Mouse (Mus musculus) forebrain, embryonic 13.5 days (tissue): ENCODE measurements around the gene Sox21. TPM values are rescaled to one million over a fixed set of nuclear protein-coding genes. Genes with fewer than 3 reads are reported as not detected.

Experiments used
- ATAC-seq: fragments of 200-750 bp; cut with Nextera tagmentation; 2 replicates; pipeline ENCODE4 v1.8.0; 2017
- H3K27ac ChIP-seq: fragments of 300-500 bp; sonication (generic); 2 replicates; pipeline ENCODE4 v1.5.1; 2015; ENCODE audit warnings: inconsistent platforms, mild to moderate bottlenecking, moderate library complexity
- H3K27me3 ChIP-seq: fragments of 300-500 bp; sonication (generic); 2 replicates; pipeline ENCODE4 v1.6.1; 2015; ENCODE audit warnings: mild to moderate bottlenecking, inconsistent platforms
- H3K36me3 ChIP-seq: fragments of 300-500 bp; sonication (generic); 2 replicates; pipeline ENCODE4 v1.6.1; 2015; ENCODE audit warnings: mild to moderate bottlenecking, inconsistent platforms; ENCODE audit not compliant: poor library complexity, severe bottlenecking
- H3K4me1 ChIP-seq: fragments of 300-500 bp; sonication (generic); 2 replicates; pipeline ENCODE4 v1.6.1; 2015; ENCODE audit warnings: inconsistent platforms
- H3K4me2 ChIP-seq: fragments of 300-500 bp; sonication (generic); 2 replicates; pipeline ENCODE4 v1.6.1; 2015; ENCODE audit warnings: inconsistent platforms, mild to moderate bottlenecking, moderate library complexity
- H3K4me3 ChIP-seq: fragments of 300-500 bp; sonication (generic); 2 replicates; pipeline ENCODE4 v1.5.1; 2015; ENCODE audit warnings: mild to moderate bottlenecking, inconsistent platforms
- H3K9ac ChIP-seq: fragments of 300-500 bp; sonication (generic); 2 replicates; pipeline ENCODE4 v1.6.1; 2015; ENCODE audit warnings: mild to moderate bottlenecking, inconsistent platforms
- H3K9me3 ChIP-seq: fragments of 300-500 bp; sonication (generic); replicated peaks from 2 replicates; pipeline ENCODE4 v1.6.1; 2016; ENCODE audit warnings: inconsistent platforms
- WGBS: fragments of 180-500 bp; shearing (Covaris S2); methylation state at CpG from one replicate; pipeline ENCODE4 v1.1.7; 2015; 5-methylcytosine and 5-hydroxymethylcytosine counted together
- polyA plus RNA-seq: library from polyadenylated mRNA; unstranded; fragments of >200 nt; fragmentation: Nextera tagmentation; extraction: Ambion mirVana; gene quantifications from 2 replicates; pipeline ENCODE4 v1.2.1, GENCODE M21; 2015

Sox21 gene
- polyA plus RNA-seq: 8.9 and 11.5 TPM in 2 replicates

DNA sequence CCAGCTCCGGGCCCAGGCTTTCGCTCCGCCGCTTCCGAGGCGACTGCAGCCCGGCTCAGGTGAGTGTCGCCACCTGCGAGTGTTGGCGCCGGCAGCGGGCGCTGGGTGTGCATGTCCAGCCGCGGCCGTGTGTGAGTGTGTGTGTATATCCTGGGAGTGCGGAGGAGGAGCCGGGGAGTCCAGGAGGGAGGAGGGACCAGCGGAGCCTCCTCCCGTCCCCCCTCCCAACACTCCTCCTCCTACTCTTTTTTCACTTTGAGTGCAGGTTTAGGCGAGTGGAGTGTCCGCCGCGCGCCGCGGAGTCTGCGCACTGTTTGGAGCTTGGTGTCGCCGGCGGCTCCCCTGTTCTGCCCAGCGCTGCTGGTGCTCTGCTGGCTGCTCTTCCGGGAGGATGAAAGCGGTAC, at the start of gene Sox21:
Gene Sox21 (minus strand): TSS at position 145 of the 404 bp plus-strand sequence.
- peaks cover 34% of the 10 kb centered on the region for H3K27me3 ChIP-seq
- WGBS: 1% methylated on average over 34 of the region's 34 CpGs
- H3K4me1 ChIP-seq: peaks cover 50% of the 10 kb centered on the region
- H3K4me2 ChIP-seq: peak within 1 kb of the TSS; percentile 91
- H3K4me3 ChIP-seq: peak within 1 kb of the TSS; percentile 81
- peaks cover 12% of the 10 kb centered on the region for H3K36me3 ChIP-seq
- H3K9me3 ChIP-seq: no peaks in the 10 kb centered on the region
- H3K27ac ChIP-seq: peak within 1 kb of the TSS; percentile 90
- peak within 1 kb of the TSS; percentile 95 for H3K9ac ChIP-seq
- peak; percentile 85 for ATAC-seq

DNA sequence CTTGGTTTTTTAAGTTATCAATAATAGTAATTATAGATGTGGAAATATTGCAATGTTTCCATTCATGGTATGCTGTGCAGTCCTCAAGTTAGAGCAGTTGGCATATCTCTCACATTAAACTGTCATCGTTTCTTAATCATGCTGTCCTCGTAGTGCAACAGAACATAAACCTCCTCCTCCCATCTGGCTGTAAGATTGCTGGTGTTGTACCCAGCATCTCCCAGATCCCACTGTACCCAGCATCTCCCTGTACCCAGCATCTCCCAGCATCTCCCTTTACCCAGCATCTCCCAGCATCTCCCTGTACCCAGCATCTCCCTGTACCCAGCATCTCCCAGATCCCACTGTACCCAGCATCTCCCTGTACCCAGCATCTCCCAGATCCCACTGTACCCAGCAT, 49.3 kb upstream of the Sox21 start:
- no peak for ATAC-seq
- H3K27me3 ChIP-seq: no peaks in the 10 kb centered on the region
- H3K4me3 ChIP-seq: no peak overlapping the region
- no peak overlapping the region for H3K27ac ChIP-seq
- H3K4me1 ChIP-seq: no peaks in the 10 kb centered on the region
- H3K9me3 ChIP-seq: no peaks in the 10 kb centered on the region
- no peak overlapping the region for H3K4me2 ChIP-seq
- 86% methylated on average over 2 of the region's 2 CpGs for WGBS
- no peaks in the 10 kb centered on the region for H3K36me3 ChIP-seq
- no peak overlapping the region for H3K9ac ChIP-seq

DNA sequence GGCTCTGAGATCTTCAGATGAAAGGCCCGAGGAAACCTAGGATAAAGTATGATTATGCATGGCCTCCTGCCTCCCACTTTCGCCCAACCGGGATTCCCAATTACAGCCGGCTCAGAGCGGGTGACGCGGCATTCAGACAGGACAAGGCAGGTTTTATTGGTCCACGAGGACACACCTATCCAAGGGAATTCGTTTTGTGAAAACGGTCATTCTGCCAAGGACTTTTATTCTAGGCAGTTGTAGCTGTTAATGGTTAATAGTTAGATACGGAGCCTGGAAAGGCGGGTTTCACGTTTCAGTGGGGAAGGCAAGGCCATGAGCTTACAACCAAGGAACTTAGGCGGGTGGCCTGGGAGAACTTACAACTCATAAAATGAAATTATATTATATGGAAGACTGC, 46.1 kb upstream of the Sox21 start:
- 72% methylated on average over 14 of the region's 14 CpGs for WGBS
- H3K4me3 ChIP-seq: no peak overlapping the region

DNA sequence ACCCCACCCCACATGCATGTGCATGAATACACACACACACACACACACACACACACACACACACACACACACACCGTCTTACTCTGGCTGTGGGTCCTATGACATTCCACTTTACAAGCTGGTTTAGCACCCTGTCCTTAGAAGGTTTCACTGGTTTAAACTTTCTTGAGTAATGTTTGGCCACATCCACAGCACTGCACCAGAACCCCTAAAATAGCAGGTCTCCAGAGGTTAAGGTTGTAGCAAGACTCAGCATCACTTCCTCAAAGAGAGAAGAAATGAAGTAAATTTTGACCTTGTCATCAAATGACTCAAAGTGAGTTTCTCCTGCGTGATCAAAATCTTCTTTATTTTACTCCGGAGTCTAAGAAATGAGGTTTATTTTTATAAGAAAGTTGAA, 45.4 kb upstream of the Sox21 start:
- ATAC-seq: no peak
- 90% methylated on average over 3 of the region's 3 CpGs for WGBS

More for the DNA sequence above, 46.1 kb upstream of the Sox21 start:
- peaks cover 10% of the 10 kb centered on the region for H3K9me3 ChIP-seq
- H3K4me1 ChIP-seq: no peaks in the 10 kb centered on the region
- ATAC-seq: no peak
- H3K4me2 ChIP-seq: no peak overlapping the region
- H3K9ac ChIP-seq: no peak overlapping the region
- no peak overlapping the region for H3K27ac ChIP-seq
- H3K36me3 ChIP-seq: no peaks in the 10 kb centered on the region
- H3K27me3 ChIP-seq: no peaks in the 10 kb centered on the region

DNA sequence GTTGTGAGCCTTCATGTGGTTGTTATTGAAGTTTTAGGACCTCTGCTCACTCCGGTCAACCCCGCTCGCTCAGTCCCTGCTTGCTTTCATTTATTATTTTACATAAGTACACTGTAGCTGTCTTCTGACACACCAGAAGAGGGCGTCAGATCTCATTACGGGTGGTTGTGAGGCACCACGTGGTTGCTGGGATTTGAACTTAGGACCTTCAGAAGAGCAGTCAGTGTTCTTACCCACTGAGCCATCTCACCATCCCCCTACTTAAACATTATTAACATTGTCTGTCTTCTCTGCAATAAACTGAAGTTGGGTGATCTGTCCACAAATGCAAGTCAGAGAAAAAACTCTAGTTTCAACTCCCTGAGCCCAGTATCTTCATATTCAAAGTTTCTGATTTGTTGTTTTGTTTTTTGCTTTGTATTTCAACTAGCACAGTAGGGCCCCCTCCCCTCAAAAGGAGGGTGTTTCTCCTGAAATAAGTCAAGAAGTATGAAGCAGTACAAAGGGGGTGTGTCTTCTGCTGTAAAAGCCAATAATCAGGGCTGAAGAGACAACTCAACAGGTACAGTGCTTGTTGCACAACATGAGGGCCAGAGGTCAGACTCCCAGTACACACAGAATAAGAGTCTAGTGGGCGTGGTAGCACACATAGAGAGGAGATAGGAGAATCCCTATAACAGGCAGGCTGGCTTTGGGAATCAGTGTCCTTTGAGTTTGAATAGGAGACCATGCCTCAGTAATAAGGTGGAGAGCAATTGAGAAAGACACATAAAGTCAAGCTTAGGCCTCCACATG, 41.1 kb upstream of the Sox21 start:
- Histone ChIP-seq H3K4me2 (no peak overlapping the region), H3K4me3 (no peak overlapping the region), H3K27ac (no peak overlapping the region), H3K36me3 (no peaks in the 10 kb centered on the region), H3K27me3 (no peaks in the 10 kb centered on the region), H3K9me3 (peaks cover 10% of the 10 kb centered on the region), H3K9ac (no peak overlapping the region), H3K4me1 (no peaks in the 10 kb centered on the region)
- ATAC-seq: no peak
- WGBS: 86% methylated on average over 7 of the region's 7 CpGs

More for the DNA sequence above, 45.4 kb upstream of the Sox21 start:
- Histone ChIP-seq H3K4me3 (no peak overlapping the region), H3K27ac (no peak overlapping the region), H3K9ac (no peak overlapping the region), H3K4me1 (no peaks in the 10 kb centered on the region), H3K9me3 (peaks cover 10% of the 10 kb centered on the region), H3K4me2 (no peak overlapping the region), H3K27me3 (no peaks in the 10 kb centered on the region), H3K36me3 (no peaks in the 10 kb centered on the region)

DNA sequence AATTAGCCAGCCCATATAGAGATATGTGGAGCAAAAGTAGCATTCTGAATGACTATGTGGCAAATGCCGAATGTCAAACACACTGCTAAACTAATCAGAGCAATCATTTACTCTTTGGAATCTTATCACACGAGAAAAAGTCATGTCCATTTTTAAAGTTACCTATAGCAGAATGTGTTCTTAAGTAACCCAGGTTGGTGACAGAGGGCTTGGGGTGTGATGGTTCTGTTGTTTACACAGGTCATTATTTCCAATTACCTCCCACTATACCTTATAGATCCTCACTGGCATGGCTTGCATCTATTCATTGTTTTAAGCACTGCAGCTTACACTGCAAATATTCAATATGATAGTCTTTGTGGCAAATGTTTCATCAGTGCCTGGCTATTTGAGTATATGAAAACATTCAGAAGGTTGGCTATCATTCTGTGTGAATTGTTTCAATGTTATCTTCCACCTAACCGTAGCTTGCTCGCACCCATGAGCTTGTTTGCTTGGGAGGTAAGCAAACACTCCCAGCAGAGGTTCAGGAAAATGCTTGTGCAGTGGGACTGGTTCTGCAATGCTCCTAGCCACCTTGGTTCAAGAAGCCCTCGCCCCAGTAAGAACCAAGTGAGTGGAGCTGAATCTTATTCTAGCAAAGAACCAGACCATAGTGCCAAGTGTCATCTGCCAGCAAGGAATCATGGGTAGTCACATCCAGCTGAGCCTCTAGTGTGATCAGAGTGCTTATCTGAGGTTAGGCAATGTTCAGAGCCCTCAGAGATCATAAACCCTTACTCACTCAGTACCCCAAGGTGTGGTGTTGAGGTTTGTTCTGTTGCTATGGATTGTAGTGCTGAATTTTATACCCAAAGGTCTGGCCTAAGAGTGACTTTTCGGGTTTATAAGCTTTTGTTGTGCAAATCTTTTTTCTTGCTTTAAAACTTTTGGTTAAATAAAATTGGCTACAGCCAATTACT, 36.0 kb upstream of the Sox21 start:
- 85% methylated on average over 6 of the region's 6 CpGs for WGBS
- ATAC-seq: no peak

DNA sequence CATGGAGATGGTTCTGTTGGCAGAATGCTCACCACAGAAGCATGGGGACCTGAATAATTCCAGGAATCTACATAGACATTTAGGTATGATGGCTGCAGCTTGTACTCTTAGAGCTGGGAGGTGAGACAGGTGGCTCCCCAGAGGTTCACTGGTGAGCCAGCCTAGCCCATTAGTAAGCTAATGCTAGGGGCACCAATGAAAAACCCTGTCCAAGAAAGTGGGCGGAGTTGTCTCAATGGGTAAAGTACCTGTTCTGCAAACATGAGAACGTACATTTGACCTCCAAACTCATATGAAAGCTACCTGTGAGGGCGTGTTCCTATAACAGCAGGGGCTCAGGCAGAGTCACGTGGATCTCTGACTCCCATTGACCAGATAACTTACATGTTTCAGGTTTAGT, 32.0 kb upstream of the Sox21 start:
- H3K4me1 ChIP-seq: no peaks in the 10 kb centered on the region
- no peak overlapping the region for H3K4me2 ChIP-seq
- H3K27ac ChIP-seq: no peak overlapping the region
- WGBS: 80% methylated on average over 4 of the region's 4 CpGs
- no peak overlapping the region for H3K9ac ChIP-seq
- no peak overlapping the region for H3K4me3 ChIP-seq
- H3K36me3 ChIP-seq: no peaks in the 10 kb centered on the region
- no peaks in the 10 kb centered on the region for H3K27me3 ChIP-seq
- no peak for ATAC-seq
- no peaks in the 10 kb centered on the region for H3K9me3 ChIP-seq

More for the DNA sequence above, 36.0 kb upstream of the Sox21 start:
- Histone ChIP-seq H3K27ac (no peak overlapping the region), H3K9ac (no peak overlapping the region), H3K36me3 (no peaks in the 10 kb centered on the region), H3K4me1 (no peaks in the 10 kb centered on the region), H3K4me3 (no peak overlapping the region), H3K27me3 (no peaks in the 10 kb centered on the region), H3K4me2 (no peak overlapping the region), H3K9me3 (no peaks in the 10 kb centered on the region)

DNA sequence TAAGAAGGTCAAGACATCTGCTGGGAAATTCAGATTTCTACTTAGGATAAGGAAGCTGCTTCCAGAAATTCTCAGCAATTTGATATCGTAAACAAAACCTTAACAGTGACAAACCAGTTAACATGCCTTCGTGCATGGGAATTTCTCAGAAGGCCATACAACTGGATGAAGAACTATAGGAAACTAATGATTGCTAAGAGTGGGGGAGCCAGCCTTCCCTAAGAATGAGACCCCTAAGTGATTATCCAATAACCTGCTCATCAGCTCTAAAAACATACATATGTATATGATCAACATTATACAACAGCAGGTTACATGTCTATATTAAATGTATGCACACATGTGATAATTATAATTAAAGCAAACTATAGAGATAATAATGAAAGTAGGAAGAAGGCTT, 29.8 kb upstream of the Sox21 start, which contains the start of gene Gm9376:
Gene Gm9376 (plus strand): TSS at position 301 of the 400 bp plus-strand sequence.
- H3K4me3 ChIP-seq: no peak within 1 kb of the TSS
- no peak for ATAC-seq
- no peaks in the 10 kb centered on the region for H3K9me3 ChIP-seq
- H3K27me3 ChIP-seq: no peaks in the 10 kb centered on the region
- WGBS: 98% methylated on average over 2 of the region's 2 CpGs
- no peak within 1 kb of the TSS for H3K9ac ChIP-seq
- no peak within 1 kb of the TSS for H3K4me2 ChIP-seq
- H3K27ac ChIP-seq: no peak within 1 kb of the TSS
- H3K4me1 ChIP-seq: no peaks in the 10 kb centered on the region
- H3K36me3 ChIP-seq: no peaks in the 10 kb centered on the region

DNA sequence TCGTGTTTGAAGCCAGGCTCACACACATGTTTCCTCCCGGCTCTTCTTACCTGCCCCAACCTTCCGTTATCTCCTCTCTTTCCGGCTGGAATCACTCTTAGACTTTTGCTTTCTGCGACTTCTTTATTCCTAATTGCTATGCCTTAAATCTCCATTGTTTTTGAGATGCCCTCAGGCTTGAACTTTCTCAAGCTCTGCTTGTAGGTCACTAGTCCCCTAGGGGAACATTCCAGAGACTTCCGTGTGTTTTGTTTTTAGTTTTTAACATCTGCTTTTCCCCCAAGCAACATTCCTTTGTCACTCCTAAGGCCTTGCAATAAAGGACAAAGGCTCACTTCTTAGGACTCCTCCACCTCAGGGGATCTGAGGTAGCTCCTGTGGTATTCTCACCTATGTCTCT, 16.6 kb upstream of the Sox21 start:
- no peak for ATAC-seq
- Histone ChIP-seq H3K36me3 (no peaks in the 10 kb centered on the region), H3K9ac (no peak overlapping the region), H3K4me2 (no peak overlapping the region), H3K9me3 (0 out of 2 replicates have a peak, but pooled peaks cover 7% of the 10 kb centered on the region), H3K27ac (no peak overlapping the region), H3K27me3 (no peaks in the 10 kb centered on the region), H3K4me1 (no peaks in the 10 kb centered on the region), H3K4me3 (no peak overlapping the region)
- WGBS: 90% methylated on average over 6 of the region's 6 CpGs

DNA sequence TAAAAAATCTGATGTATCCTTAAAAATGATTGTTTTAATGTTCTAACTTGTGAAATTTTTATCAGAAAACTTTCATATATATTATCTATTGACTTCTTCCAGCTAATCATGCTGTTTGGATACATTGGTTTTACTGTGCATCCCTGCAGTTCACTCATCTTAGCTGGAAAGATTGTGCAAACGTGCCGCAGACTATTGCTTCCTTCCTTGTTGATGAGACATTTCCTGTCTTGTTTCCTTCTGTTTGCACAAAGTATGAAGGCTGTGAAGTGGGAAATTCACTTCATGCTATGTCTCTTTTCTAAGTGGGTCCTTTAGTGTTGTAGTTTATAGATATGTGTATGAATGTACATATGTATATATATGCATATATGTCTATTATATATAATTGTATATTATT, 4.6 kb upstream of the Sox21 start:
- WGBS: 93% methylated on average over 2 of the region's 2 CpGs
- H3K36me3 ChIP-seq: no peaks in the 10 kb centered on the region
- H3K9ac ChIP-seq: no peak overlapping the region
- H3K4me3 ChIP-seq: no peak overlapping the region
- no peak for ATAC-seq
- H3K27ac ChIP-seq: no peak overlapping the region
- peaks cover 18% of the 10 kb centered on the region for H3K9me3 ChIP-seq
- peaks cover 23% of the 10 kb centered on the region for H3K27me3 ChIP-seq
- no peak overlapping the region for H3K4me2 ChIP-seq
- peaks cover 17% of the 10 kb centered on the region for H3K4me1 ChIP-seq

DNA sequence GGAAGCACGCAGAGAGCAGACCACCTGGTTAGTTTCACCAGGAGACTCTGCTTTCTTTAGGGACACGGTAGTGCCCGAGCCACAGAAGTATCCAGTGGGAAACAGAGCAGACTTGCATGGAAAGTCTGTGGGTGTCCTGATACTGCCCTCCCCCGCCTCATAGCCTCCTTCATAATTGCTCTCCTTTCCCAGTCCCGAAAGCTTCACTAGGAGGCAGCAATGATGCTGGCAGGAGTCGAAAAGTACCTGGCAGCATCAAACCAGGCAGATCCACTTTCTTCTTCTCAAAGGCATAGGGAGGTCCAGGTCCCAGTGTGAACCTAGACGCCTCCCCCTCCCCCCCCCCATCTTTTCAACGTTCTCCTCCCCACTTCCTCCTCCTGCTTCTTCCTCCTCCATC, 2.5 kb upstream of the Sox21 start:
- Histone ChIP-seq H3K9ac (no peak overlapping the region), H3K4me3 (no peak overlapping the region), H3K27me3 (peaks cover 29% of the 10 kb centered on the region), H3K36me3 (peaks cover 12% of the 10 kb centered on the region), H3K4me1 (peaks cover 34% of the 10 kb centered on the region), H3K9me3 (peaks cover 15% of the 10 kb centered on the region), H3K4me2 (no peak overlapping the region), H3K27ac (no peak overlapping the region)
- WGBS: 13% methylated on average over 8 of the region's 8 CpGs
- ATAC-seq: no peak

DNA sequence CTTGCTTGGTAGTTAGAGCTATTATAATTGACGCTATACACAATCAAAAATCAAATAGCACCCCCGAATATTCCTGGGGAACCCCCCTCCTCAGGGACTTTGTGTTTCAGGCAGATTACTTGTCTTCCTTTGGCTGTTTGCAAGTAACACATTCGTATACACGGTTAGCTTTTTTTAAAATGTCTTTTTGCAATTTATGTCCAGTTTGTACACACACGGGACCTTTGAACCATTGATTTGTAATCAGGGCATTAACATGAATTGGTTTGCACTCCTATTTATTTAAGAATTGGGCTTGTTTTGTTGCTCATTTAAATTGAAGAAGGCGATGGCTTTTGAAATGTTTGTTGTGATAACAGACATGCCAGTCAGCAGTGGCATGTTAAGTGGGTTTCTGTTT, 956 bp upstream of the Sox21 start:
- Histone ChIP-seq H3K36me3 (peaks cover 12% of the 10 kb centered on the region), H3K27me3 (peaks cover 29% of the 10 kb centered on the region), H3K9me3 (no peaks in the 10 kb centered on the region), H3K4me2 (peak overlapping the region; percentile 91), H3K9ac (peak overlapping the region; percentile 95; the same call in 1 of the 2 replicates), H3K4me1 (peaks cover 41% of the 10 kb centered on the region), H3K4me3 (peak overlapping the region; percentile 81), H3K27ac (no peak overlapping the region)
- ATAC-seq: no peak
- 7% methylated on average over 6 of the region's 6 CpGs for WGBS
